Mouse (Mus musculus) spleen, adult 2 months (tissue): Measurements from ENCODE around the gene Macrod2. TPM values are rescaled to one million over a fixed set of nuclear protein-coding genes. Genes with fewer than 3 reads are reported as not detected.

Experiments
- DNase-seq, 2 experiments: peaks; one replicate each; pipeline versions ENCODE4 v3.0.0 to v3.0.0-alpha.2; 2012 to 2021; ENCODE audit warnings: low spot score in 2 of 2, low read depth in 1 of 2
- H3K27ac ChIP-seq: fragments of 200-500 bp; 2 replicates; pipeline ENCODE4 v1.5.1; 2012; ENCODE audit warnings: low read length, inconsistent platforms; ENCODE audit not compliant: insufficient read depth
- H3K27me3 ChIP-seq: fragments of 200-500 bp; 2 replicates; pipeline ENCODE4 v1.6.1; 2012; ENCODE audit warnings: mild to moderate bottlenecking, moderate library complexity, low read length, inconsistent platforms; ENCODE audit not compliant: control insufficient read depth, insufficient read depth
- H3K36me3 ChIP-seq: fragments of 200-500 bp; 2 replicates; pipeline ENCODE4 v1.6.1; 2012; ENCODE audit warnings: mild to moderate bottlenecking, low read length, inconsistent platforms; ENCODE audit not compliant: control insufficient read depth, insufficient read depth
- H3K4me1 ChIP-seq: fragments of 200-500 bp; 2 replicates; pipeline ENCODE4 v1.6.1; 2011; ENCODE audit warnings: inconsistent platforms; ENCODE audit not compliant: control insufficient read depth, insufficient read depth, insufficient read length
- H3K4me3 ChIP-seq: fragments of 200-500 bp; 2 replicates; pipeline ENCODE4 v1.5.1; 2011; ENCODE audit warnings: mild to moderate bottlenecking, inconsistent platforms; ENCODE audit not compliant: insufficient read depth, insufficient read length; ENCODE audit errors: extremely low read depth
- CTCF ChIP-seq: fragments of 200-500 bp; IDR thresholded peaks from 2 replicates; pipeline ENCODE4 v1.5.1; 2011; ENCODE audit warnings: mild to moderate bottlenecking, inconsistent platforms; ENCODE audit not compliant: insufficient read depth, insufficient read length, insufficient replicate concordance; ENCODE audit errors: extremely low read depth
- POLR2A ChIP-seq: fragments of 200-500 bp; IDR thresholded peaks from 2 replicates; pipeline ENCODE4 v1.6.1; 2011; ENCODE audit warnings: low read depth, low read length, inconsistent platforms
- WGBS: fragments of 180-500 bp; shearing (Covaris S2); methylation state at CpG from one replicate; pipeline ENCODE4 v1.1.7; 2018; 5-methylcytosine and 5-hydroxymethylcytosine counted together
- polyA plus RNA-seq: library from polyadenylated mRNA; depleted of rRNA; stranded (reverse); fragments of >200 nt; gene quantifications from 2 replicates; pipeline ENCODE4 v1.2.3, GENCODE M21; 2012

The Macrod2 gene
- polyA plus RNA-seq, 1 experiment: 2.2 TPM

DNA sequence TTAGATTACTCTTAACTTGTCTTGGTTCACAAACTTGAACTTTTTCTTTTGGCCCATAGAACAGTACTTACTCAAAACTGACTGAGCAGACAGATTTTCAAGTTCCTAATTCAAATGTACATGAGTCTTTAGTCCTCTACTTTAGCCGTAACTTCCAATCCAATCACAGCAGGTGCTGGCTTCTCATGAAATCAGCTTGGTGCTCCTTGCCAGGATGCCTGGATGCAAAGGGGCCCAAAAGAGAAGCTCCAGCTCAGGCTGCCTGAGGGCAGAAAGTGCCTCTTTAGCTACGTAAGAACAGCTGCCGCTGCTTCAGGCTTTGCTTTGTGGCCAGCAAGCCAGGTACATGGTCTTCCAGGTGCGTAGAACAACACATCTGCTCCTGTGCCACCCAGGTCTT is 627.9 kb downstream of the Macrod2 start:
- Histone ChIP-seq H3K4me3 (no peak overlapping the region), H3K36me3 (no peaks in the 10 kb centered on the region), H3K4me1 (no peaks in the 10 kb centered on the region), H3K27ac (no peak overlapping the region), H3K27me3 (no peaks in the 10 kb centered on the region)
- WGBS: 86% methylated on average over 4 of the region's 4 CpGs
- no peak for DNase-seq
- TF ChIP-seq CTCF (no peak), POLR2A (no peak)

- Histone ChIP-seq H3K4me3 (no peak overlapping the region), H3K36me3 (no peaks in the 10 kb centered on the region), H3K27ac (no peak overlapping the region), H3K27me3 (no peaks in the 10 kb centered on the region), H3K4me1 (no peaks in the 10 kb centered on the region)
- TF ChIP-seq CTCF: no peak
- TF ChIP-seq POLR2A: no peak
- no peak for DNase-seq
- 77% methylated on average over 7 of the region's 7 CpGs for WGBS
Measured at GRCm38 (mm10) chr2:141023916-141024315, 628.8 kb downstream of the Macrod2 start.

- H3K36me3 ChIP-seq: no peaks in the 10 kb centered on the region
- no peak overlapping the region for H3K4me3 ChIP-seq
- no peak overlapping the region for H3K27ac ChIP-seq
- TF ChIP-seq CTCF: no peak
- 87% methylated on average over 6 of the region's 6 CpGs for WGBS
- no peak for DNase-seq
- H3K4me1 ChIP-seq: no peaks in the 10 kb centered on the region
- no peaks in the 10 kb centered on the region for H3K27me3 ChIP-seq
Measured at GRCm38 (mm10) chr2:141024316-141025043, 629.4 kb downstream of the Macrod2 start.

DNA sequence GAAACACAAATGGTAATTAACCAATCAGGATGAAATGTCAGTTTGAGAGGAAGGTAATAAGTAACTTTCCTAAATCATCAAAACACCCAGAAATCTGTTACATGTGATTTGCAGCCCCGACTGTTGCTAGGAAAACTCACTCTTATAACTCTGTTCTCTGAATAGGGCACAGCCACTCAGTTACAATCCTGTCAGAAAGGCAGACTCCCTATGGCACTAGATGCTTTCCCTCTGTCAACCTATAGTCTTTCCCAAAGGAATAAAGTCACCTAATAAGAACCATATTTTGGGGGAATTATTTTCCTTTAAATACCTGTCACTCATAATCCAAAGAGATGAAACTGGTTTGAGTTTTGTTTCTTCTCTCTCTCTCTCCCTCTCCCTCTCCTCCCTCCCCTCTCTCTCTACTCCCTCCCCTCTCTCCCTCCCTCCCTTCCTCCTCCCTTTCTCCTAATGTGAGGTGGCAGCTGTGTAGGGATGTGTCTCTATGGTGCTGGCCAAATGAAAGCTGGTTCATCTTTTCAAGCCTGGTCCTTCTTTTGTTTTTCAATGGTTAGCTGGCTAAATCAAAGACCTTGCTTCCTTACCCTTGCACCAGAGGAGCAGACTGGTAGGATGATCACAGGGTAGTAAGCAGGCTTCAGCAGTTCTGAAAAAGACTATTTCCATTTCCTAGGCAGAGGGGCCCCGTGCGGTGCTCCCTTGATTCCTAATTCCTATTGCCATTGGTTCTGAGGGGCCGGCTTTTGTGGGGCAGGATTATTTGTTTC is 661.8 kb downstream of the Macrod2 start:
- H3K27ac ChIP-seq: no peak overlapping the region
- no peaks in the 10 kb centered on the region for H3K36me3 ChIP-seq
- DNase-seq: no peak
- no peak overlapping the region for H3K4me3 ChIP-seq
- H3K27me3 ChIP-seq: no peaks in the 10 kb centered on the region
- WGBS: 59% methylated on average over 4 of the region's 4 CpGs
- TF ChIP-seq CTCF (no peak), POLR2A (no peak)
- H3K4me1 ChIP-seq: no peaks in the 10 kb centered on the region

DNA sequence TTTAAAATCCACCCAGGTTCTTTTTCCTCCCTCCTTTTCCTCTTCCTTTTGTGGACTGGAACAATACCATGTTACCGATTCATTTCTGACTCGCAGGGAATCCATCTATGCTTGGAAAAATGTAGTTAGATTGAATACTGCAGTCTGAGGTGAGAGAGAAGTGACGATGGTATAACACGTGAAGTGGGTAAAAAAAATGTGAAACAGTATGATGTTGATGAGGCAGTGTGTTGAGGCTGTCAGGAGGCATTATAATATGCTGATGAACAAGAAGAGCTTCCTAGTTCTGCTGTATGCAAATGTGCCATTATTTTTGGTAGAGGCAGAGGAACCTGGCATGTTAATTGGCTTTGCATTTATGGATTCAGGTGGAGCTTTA is 662.3 kb downstream of the Macrod2 start:
- Histone ChIP-seq H3K36me3 (no peaks in the 10 kb centered on the region), H3K4me1 (no peaks in the 10 kb centered on the region), H3K27ac (no peak overlapping the region), H3K4me3 (no peak overlapping the region), H3K27me3 (no peaks in the 10 kb centered on the region)
- TF ChIP-seq POLR2A: no peak
- no peak for TF ChIP-seq CTCF
- 66% methylated on average over 4 of the region's 4 CpGs for WGBS
- no peak for DNase-seq

DNA sequence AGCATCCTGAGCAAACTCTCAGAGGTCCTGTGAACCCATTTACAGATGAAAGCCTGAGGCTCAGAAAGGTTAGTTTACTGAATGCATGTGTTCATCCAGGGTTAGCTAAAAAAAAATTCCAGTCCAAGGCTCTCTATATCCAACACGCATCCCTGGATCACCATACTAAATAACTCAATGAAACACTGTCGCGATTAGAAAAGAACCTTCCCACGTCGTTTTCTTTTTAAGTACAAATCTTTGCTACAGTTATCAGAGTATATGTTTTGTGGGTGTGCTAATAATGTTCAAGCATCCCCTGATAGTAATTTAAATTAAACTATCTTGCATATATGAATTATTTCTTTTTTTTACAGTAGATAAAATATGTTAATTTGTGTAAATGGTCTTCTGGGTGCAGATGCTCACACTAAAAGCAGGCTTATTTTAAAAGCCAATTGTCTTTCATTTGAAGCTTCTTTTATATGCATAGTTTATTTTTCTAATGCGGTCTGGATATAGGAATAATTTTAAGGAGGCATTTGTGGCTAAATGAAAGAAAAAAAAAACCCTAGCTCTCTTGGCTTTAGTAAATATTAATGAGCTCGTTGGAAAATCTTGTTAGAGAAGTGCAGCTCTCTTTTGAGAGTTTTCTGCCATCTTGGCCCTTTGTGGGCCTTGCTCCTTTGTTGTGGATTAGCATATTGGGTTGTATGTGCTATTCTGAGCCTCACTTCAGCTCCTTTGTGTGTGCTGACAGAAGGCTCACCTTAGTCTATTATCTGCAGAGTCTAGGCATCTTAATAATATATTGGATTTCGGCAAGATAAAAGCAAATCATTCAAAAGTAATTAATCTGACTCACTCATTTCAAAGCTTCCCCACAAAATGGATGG is 679.1 kb downstream of the Macrod2 start:
- WGBS: 86% methylated on average over 8 of the region's 8 CpGs
- no peak overlapping the region for H3K27ac ChIP-seq
- H3K36me3 ChIP-seq: no peaks in the 10 kb centered on the region
- no peak for TF ChIP-seq CTCF
- TF ChIP-seq POLR2A: no peak
- no peaks in the 10 kb centered on the region for H3K4me1 ChIP-seq
- H3K4me3 ChIP-seq: no peak overlapping the region
- no peaks in the 10 kb centered on the region for H3K27me3 ChIP-seq
- DNase-seq: no peak
